Mouse (Mus musculus) cortical plate, adult 2 months (tissue): ENCODE results near the gene Pip5k1c. TPM values are rescaled to one million over a fixed set of nuclear protein-coding genes. Genes with fewer than 3 reads are reported as not detected.

Experiments used
- H3K27ac ChIP-seq: fragments of 200-500 bp; 2 replicates; pipeline ENCODE4 v1.5.1; 2012; ENCODE audit warnings: low read length, control low read depth, inconsistent platforms; ENCODE audit not compliant: insufficient read depth
- H3K4me1 ChIP-seq: fragments of 200-500 bp; 2 replicates; pipeline ENCODE4 v1.6.1; 2011; ENCODE audit warnings: low read length; ENCODE audit not compliant: control insufficient read depth, insufficient read depth
- H3K4me3 ChIP-seq: fragments of 200-500 bp; 2 replicates; pipeline ENCODE4 v1.5.1; 2011; ENCODE audit warnings: mild to moderate bottlenecking, low read length, control low read depth; ENCODE audit not compliant: insufficient read depth
- CTCF ChIP-seq: fragments of 200-500 bp; IDR thresholded peaks from 2 replicates; pipeline ENCODE4 v1.5.1; 2011; ENCODE audit warnings: mild to moderate bottlenecking, control low read depth, low read length; ENCODE audit not compliant: insufficient read depth; ENCODE audit errors: extremely low read depth
- POLR2A ChIP-seq: fragments of 200-500 bp; IDR thresholded peaks from 2 replicates; pipeline ENCODE4 v1.6.1; 2011; ENCODE audit warnings: mild to moderate bottlenecking, low read length, control low read depth; ENCODE audit not compliant: insufficient read depth; ENCODE audit errors: extremely low read depth
- polyA plus RNA-seq: library from polyadenylated mRNA; depleted of rRNA; stranded (reverse); fragments of >200 nt; gene quantifications from 2 replicates; pipeline ENCODE4 v1.2.3, GENCODE M21; 2012; rRNA removed

Pip5k1c gene
- polyA plus RNA-seq, 1 experiment, result 414 TPM

DNA sequence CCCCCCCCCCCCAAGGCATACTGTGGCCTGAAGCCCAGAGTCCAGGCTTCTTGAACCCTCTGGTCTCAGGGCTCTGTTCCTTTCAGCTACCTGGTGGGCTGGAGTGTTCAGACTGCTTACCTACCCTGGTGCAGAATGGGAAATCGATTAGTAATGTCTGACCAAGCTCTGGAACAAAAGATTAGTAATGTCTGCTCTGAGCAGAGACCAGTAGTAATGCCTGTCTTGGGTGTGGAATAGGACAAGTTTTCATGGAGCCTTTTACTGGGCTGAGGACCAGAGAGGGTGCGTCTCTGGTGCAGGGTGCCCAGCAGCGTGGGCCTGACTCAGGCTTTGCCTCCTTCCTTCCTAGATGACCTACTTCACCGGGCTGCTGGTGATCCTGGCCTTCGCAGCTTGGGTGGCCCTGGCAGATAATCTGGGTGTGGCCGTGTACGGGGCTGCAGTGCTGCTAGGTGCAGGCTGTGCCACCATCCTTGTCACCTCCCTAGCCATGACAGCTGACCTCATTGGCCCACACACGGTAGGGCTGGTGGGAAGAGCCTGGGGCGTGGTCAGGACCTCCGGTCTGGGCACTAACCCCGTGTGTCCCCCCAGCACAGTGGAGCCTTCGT lies 69.7 kb downstream of the Pip5k1c start:
- TF ChIP-seq CTCF, result no peak
- TF ChIP-seq POLR2A, result no peak
- Histone ChIP-seq H3K27ac (no peak overlapping the region), H3K4me1 (no peaks in the 10 kb centered on the region), H3K4me3 (no peak overlapping the region)

DNA sequence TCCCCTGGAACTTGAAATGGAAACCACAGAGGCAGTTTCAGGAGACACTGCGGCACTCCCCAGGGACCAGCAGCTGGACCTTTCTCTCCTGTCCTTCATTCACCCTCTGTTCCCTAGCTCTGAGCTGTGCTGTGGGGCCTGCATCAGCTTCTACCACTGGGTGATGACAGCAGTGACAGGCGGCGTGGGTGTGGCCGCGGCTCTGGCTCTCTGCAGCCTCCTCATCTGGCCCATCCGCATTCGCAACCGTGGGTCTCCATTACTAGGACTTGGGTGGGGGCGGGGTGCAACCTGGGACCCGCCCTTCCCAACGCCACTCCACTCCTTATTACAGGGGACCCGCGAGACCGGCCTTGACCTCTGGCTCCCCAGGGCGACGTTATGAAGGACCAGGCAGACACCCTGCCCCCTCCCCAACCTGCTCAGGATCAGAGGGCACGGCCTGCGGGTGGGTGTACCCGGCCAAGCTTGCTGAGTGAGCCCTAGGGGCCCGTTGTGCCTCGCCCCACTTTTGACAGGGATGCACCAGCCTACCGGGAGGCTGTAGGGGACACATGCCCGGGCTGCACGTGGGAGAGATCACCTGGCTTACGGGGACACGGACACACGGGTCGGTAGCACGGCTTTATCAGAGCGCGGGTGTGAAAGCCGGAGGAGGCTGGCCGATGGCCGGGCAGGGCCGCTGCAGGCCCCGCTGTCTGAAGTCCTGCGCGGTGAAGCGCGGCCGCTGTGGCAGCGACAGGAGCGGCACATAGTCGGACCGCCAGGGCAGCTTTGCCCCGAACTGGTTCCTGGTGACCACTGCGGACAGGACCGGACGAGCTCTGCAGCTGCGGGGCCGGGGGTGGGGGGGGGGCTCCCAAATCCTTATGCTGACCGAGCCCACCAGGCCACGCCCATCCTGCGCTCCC lies 70.9 kb downstream of the Pip5k1c start:
- no peaks in the 10 kb centered on the region for H3K4me1 ChIP-seq
- no peak overlapping the region for H3K27ac ChIP-seq
- TF ChIP-seq POLR2A, result no peak
- no peak for TF ChIP-seq CTCF
- no peak overlapping the region for H3K4me3 ChIP-seq

DNA sequence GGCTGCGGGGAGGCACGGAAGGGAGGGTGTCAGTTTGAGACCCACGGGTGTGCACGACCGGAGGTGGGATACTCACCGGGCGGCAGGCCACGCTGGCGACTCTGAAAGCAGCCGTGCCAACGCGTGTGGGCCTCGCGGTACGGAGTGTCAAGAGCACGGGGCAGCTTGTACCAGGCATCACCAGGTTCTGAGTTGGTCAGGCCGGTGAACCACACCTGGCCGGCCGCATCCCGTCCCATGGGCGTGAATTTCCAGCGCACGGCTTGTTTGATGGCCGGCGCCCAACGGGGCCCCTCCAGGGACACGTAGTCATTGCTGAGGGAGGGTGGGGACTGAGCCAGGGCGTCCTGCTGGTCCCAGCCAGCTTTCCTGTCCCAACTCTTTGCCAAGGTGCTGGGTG lies 71.9 kb downstream of the Pip5k1c start:
- H3K4me1 ChIP-seq, result no peaks in the 10 kb centered on the region
- TF ChIP-seq POLR2A (no peak), CTCF (no peak)
- no peak overlapping the region for H3K27ac ChIP-seq
- no peak overlapping the region for H3K4me3 ChIP-seq

DNA sequence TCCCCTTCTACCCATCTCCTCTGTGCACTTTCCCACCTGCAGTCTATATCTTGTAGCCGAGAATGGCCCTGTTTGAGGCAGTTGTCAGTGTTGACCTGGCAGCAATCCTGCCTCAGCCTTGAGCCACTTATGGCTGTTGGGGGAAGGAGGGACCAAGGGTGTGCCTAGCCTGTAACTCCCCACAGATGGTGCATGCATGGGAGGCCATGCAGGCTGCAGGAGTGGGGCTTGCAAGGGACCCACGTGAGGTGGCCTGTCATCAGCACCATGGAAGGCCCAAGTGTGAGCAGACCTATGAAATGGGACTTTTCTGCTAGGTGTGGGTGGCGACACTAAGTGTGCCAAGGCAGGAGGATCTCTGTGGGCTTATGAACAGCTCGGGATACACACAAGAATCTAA lies 72.3 kb downstream of the Pip5k1c start:
- H3K4me1 ChIP-seq, result no peaks in the 10 kb centered on the region
- TF ChIP-seq POLR2A (0 out of 2 replicates have a peak, but pooled peaks have one; percentile 20), CTCF (no peak)
- no peak overlapping the region for H3K27ac ChIP-seq

DNA sequence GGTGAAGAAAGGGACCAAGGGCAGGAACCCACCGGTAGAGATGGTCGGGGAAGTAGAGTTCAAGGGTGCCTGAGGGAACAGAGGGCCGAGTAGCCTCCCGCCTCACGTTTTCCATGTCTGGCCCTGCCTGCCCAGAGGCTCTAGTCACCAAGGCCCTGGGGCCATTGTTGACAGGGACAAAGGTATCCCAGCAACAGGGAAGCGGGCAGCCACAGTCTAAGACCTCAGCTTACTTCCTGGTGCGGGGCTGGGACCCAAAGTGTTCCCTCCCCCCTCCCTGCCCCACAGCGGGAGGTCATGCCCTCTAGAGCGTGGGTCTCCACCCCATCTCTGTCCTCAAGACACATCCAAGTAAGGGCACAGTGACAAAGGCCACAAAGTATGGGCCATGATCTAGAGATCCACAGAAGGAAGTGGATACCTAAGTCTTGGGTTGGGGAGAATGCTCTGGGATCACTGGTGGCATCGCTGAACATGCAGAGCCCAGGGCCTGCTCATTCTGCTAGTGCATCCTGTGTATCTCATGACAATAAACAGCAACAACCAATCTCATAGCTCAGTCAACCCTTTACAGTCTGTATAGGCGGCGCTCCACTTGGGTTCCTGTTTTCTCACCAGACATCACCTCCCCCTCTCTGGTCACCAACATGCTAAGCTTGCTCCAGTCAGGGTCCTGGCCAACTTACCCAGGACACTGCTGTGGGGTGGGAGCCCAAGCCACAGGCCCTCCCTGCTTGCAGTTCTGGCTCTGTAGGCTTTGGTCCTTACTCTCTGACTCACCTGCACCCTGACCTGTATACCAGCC lies 73.1 kb downstream of the Pip5k1c start, which contains the start of gene 4930404N11Rik:
Gene 4930404N11Rik (minus strand): TSS at position 145 of the 805 bp plus-strand sequence.
- TF ChIP-seq POLR2A (0 out of 2 replicates have a peak, but pooled peaks have one; percentile 34), CTCF (no peak)
- Histone ChIP-seq H3K4me1 (no peaks in the 10 kb centered on the region), H3K4me3 (no peak within 1 kb of the TSS), H3K27ac (no peak within 1 kb of the TSS)

More for the DNA sequence above, 72.3 kb downstream of the Pip5k1c start:
- no peak overlapping the region for H3K4me3 ChIP-seq

DNA sequence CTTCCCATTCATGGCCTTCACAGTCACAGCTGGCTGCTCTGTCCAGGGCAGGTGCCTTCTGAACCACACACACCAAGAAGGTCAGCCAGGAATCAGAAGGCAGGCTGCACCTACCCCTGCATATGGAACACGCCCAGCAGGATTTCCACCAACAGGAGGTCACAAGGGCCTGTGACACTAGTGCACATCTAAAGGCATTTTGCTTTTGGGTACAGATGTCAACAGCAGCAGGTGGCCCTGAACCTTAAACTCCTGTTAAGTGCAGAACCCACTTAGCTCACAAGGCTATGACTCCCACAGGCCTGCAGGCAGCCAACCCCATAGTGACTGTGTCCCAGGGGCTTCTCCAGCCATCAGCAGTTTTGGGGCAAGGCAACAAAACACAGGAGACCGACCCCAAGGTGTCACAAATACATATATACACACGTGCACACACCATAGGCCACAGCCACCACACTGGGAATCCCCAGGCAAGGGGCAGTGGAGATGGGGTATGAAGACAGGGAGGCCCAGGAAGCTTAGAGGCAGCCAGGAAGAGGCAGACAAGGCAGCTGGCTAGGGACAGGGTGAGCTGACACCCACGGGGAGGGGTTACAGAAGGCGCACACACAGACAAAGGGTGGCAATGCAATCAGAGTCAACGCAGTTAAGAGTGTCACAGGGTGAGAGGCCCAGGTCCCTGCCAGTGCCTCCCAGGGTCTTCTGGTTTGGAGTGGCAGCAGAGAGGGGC lies 73.9 kb downstream of the Pip5k1c start:
- H3K27ac ChIP-seq, result no peak overlapping the region
- no peaks in the 10 kb centered on the region for H3K4me1 ChIP-seq
- TF ChIP-seq CTCF (no peak), POLR2A (0 out of 2 replicates have a peak, but pooled peaks have one; percentile 15)
- H3K4me3 ChIP-seq, result no peak overlapping the region

DNA sequence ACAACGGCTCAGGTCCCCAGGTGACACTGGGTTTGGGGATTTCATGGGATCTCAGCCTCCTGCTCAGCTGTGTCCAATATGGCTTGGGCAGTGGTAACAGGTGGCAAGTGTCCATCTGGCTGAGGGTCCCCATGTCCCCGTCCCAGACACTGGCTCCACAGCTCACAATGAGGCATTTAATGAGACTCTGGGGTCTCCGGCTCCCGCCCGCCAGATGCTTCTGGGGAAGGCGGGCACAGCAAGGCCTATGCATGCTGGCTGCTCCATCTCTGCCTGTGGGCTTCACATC lies 74.4 kb downstream of the Pip5k1c start:
- Histone ChIP-seq H3K4me1 (no peaks in the 10 kb centered on the region), H3K4me3 (no peak overlapping the region), H3K27ac (no peak overlapping the region)
- TF ChIP-seq POLR2A (no peak), CTCF (no peak)

Other genes starting within 250 kb of the Pip5k1c start
- 222 and 228 TPM in 2 replicates for gene Sgta, start 232.8 kb upstream of the Pip5k1c start, polyA plus RNA-seq
- 66.2 and 68.5 TPM in 2 replicates for gene Thop1, start 222.9 kb upstream of the Pip5k1c start, polyA plus RNA-seq
- gene Creb3l3, start 194.1 kb upstream of the Pip5k1c start, polyA plus RNA-seq, result 0.42 TPM in 2 replicates
- 192 and 201 TPM in 2 replicates for gene Map2k2, start 187.0 kb upstream of the Pip5k1c start, polyA plus RNA-seq
- 46.9 and 49.9 TPM in 2 replicates for gene Zbtb7a, start 157.7 kb upstream of the Pip5k1c start, polyA plus RNA-seq
- 21.3 and 22.5 TPM in 2 replicates for gene Pias4, start 125.0 kb upstream of the Pip5k1c start, polyA plus RNA-seq
- gene Eef2, start 116.3 kb upstream of the Pip5k1c start, polyA plus RNA-seq, result 1,040 and 1,088 TPM in 2 replicates
- 71.2 and 77.1 TPM in 2 replicates for gene Dapk3, start 110.0 kb upstream of the Pip5k1c start, polyA plus RNA-seq
- not detected in 2 replicates for gene 4930442H23Rik, start 109.1 kb upstream of the Pip5k1c start, polyA plus RNA-seq
- gene Nmrk2, start 90.9 kb upstream of the Pip5k1c start, polyA plus RNA-seq, result 0.13 and 0.19 TPM in 2 replicates
- 166 and 169 TPM in 2 replicates for gene Atcay, start 62.1 kb upstream of the Pip5k1c start, polyA plus RNA-seq
- 93.1 and 105 TPM in 2 replicates for gene Zfr2, start 59.8 kb upstream of the Pip5k1c start, polyA plus RNA-seq
- gene Matk, start 40.0 kb upstream of the Pip5k1c start, polyA plus RNA-seq, result 475 and 540 TPM in 2 replicates
- gene Mrpl54, start 26.0 kb upstream of the Pip5k1c start, polyA plus RNA-seq, result 61.1 and 64.7 TPM in 2 replicates
- gene Apba3, start 26.0 kb upstream of the Pip5k1c start, polyA plus RNA-seq, result 52.1 and 58.2 TPM in 2 replicates
- gene Tjp3, start 1.4 kb upstream of the Pip5k1c start, polyA plus RNA-seq, result 0.15 and 0.17 TPM in 2 replicates
- 32.2 and 33.0 TPM in 2 replicates for gene Cactin, start 28.1 kb downstream of the Pip5k1c start, polyA plus RNA-seq
- gene Tbxa2r, start 35.8 kb downstream of the Pip5k1c start, polyA plus RNA-seq, result 2.7 and 2.9 TPM in 2 replicates
- gene Gipc3, start 50.3 kb downstream of the Pip5k1c start, polyA plus RNA-seq, result 1.2 and 1.4 TPM in 2 replicates
- gene Hmg20b, start 57.5 kb downstream of the Pip5k1c start, polyA plus RNA-seq, result 34.4 and 36.3 TPM in 2 replicates
- 30.1 and 30.8 TPM in 2 replicates for gene Mfsd12, start 64.5 kb downstream of the Pip5k1c start, polyA plus RNA-seq
- 0.45 and 0.52 TPM in 2 replicates for gene 4930404N11Rik, start 72.9 kb downstream of the Pip5k1c start, polyA plus RNA-seq
- 75.5 and 76.0 TPM in 2 replicates for gene Fzr1, start 85.6 kb downstream of the Pip5k1c start, polyA plus RNA-seq
- gene Dohh, start 91.5 kb downstream of the Pip5k1c start, polyA plus RNA-seq, result 106 and 108 TPM in 2 replicates
- 5.8 and 5.9 TPM in 2 replicates for gene Gm48551, start 91.5 kb downstream of the Pip5k1c start, polyA plus RNA-seq
- 6.8 and 7.8 TPM in 2 replicates for gene Gm48552, start 96.0 kb downstream of the Pip5k1c start, polyA plus RNA-seq
- gene Smim24, start 100.1 kb downstream of the Pip5k1c start, polyA plus RNA-seq, result 2.5 and 3.0 TPM in 2 replicates
- 52.2 and 54.5 TPM in 2 replicates for gene Nfic, start 162.7 kb downstream of the Pip5k1c start, polyA plus RNA-seq
- gene Celf5, start 189.7 kb downstream of the Pip5k1c start, polyA plus RNA-seq, result 307 and 309 TPM in 2 replicates
- gene Ncln, start 203.4 kb downstream of the Pip5k1c start, polyA plus RNA-seq, result 124 and 129 TPM in 2 replicates
- 0.87 and 1.1 TPM in 2 replicates for gene S1pr4, start 207.2 kb downstream of the Pip5k1c start, polyA plus RNA-seq
- gene Gna15, start 231.3 kb downstream of the Pip5k1c start, polyA plus RNA-seq, result 3.4 and 3.9 TPM in 2 replicates